Mouse (Mus musculus) brain, adult 2 months (tissue): ENCODE data around the gene Ptpn7.

ENCODE experiments used
- DNase-seq: peaks from one replicate; pipeline ENCODE4 v3.0.0; 2011; ENCODE audit warnings: low read depth, low spot score

Ptpn7 gene

GRCm38 (mm10) chr1:135158633-135159032, 26.1 kb downstream of the Ptpn7 start:
- DNase-seq, result peak; percentile 74

DNA sequence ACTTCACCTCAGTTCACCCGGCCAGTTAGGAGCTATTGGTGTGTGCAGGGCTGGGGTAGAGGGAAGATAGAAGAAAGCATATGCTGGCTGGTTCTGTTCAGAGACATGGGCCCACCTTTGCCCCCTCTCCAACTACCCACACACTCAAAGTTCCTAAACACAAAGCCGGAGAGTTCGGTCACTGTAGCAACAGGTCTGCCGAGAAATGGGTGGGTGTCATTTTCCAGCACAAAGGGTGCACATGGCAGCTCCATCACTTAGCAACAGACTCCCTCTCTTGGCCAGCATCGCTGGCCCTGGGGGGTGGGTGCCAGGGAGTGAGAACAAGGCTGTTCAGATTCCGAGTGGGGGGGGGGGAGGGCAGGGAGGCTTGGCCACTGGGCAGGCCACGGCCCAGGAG, 26.6 kb downstream of the Ptpn7 start:
- DNase-seq, result peak; percentile 65

GRCm38 (mm10) chr1:135159556-135160123, 27.1 kb downstream of the Ptpn7 start:
- DNase-seq, result peak; percentile 37

- DNase-seq, result no peak
Observed at GRCm38 (mm10) chr1:135160411-135161050, 28.0 kb downstream of the Ptpn7 start.

DNA sequence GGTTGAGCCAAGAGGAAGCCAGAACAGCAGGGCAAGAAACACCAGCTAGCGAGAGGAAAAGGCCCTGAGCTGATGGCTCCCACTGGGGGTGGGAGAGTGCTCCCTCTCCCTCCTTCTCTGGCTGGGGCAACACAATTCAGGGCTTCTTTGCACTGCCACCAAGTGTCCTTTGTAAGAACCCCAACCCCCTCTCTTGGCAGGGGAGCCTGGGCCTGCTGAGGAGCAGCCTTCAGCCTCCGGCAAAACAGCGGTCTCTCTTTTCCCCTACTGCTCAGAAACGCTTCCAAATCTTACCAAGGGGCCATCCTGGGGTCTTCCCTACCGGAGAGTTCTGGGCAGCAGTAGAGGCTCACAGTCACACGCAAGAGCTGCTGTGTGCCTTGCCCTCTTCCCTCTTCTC, 30.2 kb downstream of the Ptpn7 start:
- DNase-seq, result peak; percentile 64

GRCm38 (mm10) chr1:135167435-135167834, 34.9 kb downstream of the Ptpn7 start, which contains the start of gene Gpr37l1:
Gene Gpr37l1 (minus strand): TSS chr1:135167681.
- DNase-seq, result peak; percentile 66

DNA sequence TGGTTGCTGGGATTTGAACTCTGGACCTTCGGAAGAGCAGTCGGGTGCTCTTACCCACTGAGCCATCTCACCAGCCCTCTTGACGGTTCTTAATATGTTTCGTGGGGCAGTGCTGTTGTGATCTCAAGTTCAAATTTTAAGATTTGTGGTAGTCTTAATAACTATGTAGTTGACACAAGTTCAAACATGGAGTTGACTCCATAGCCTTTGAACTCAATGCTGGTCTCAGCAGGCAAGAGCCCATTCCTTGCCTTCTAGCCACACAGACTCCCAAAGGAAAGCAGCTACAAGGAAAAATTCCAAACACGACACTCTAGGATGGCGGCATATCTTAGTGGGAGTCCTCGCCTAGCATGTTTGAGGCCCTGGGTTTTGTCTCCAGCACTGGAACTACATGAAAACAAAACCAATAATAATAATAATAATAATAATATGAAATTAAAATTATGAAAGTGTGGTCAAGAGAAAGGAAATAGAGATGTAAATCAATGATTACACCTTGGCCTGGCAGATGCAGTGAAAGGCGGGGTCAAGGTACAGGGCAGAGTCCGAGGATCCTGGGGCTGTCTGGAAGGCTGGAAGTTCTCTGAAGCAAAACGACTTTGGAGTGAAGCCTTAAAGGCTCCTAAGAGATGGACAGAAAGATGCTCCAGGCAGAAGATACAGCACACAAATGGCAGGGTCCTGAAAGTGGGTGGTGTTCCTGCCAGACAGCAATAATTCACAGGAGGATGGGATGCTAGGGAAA, 36.1 kb downstream of the Ptpn7 start:
- no peak for DNase-seq

DNA sequence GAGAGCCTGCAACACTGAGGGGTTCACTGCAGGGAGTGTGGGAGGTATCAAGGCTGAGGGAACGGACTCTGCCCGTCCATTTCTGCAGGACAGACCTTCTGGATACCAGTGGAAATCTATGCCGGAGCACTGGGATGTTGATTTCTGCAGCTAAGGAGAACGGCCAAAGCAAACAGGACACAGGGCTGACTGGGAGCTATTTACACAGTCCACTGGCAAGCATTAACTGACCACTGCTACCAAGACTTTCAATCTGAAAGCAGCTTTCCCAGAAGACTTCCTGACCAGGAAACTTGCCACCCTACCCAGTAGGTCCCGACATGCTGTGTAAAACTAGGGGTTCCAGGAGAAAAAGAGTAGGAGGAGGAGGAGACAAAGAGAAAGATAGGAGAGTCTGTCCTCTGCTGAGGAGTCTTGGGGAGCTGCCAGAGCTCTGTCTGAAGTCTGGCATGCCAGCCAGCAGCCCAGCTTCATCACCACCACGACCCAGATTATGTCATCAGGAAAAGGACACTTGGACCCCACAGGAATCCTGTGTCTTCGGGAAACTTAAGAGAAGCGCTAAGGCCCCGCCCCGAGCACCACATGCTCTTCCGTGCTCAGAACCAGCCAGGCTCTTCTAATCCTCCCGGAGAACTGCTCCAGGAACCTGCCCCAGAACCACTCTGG, 37.2 kb downstream of the Ptpn7 start:
- peak; percentile 58 for DNase-seq

GRCm38 (mm10) chr1:135170299-135170698, 37.8 kb downstream of the Ptpn7 start:
- no peak for DNase-seq

DNA sequence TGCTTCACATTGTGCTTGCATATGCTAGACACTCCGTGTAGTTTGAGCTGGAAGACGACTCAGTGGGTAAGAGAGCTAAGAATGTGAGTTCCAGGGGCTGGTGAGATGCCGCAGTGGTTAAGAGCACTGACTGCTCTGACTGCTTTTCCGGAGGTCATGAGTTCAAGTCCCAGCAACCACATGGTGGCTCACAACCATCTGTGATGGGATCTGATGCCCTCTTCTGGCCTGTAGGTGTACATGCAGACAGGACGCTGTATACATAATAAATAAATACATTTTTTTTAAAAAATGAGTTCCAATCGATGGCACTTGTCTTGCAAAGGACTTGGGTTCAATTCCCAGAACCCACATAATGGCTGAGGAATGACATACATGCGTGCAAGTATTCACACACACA, 38.7 kb downstream of the Ptpn7 start:
- DNase-seq, result no peak

GRCm38 (mm10) chr1:135171984-135172383, 39.5 kb downstream of the Ptpn7 start:
- DNase-seq, result peak; percentile 94

DNA sequence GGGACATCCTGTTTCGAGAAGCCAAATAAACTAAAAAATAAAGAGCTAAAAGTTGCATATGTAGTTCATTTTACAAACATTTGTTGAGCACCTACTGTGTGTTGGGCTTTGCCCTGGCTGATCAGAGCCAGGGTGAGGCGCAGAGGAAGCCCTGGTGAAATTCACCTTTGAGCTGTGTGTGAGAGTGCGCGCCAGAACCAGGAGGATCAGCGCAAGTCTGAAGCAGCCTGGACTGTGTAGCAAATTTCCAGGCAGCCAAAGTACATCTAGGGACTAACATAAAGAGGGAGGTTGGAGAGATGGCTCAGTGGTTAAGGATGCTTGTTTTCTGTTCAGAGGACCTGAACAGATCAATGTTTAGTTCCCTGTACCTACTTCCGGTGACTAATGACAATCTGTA, 40.8 kb downstream of the Ptpn7 start:
- no peak for DNase-seq

- DNase-seq, result no peak
Observed at GRCm38 (mm10) chr1:135175176-135175575, 42.7 kb downstream of the Ptpn7 start.

- DNase-seq, result no peak
Observed at GRCm38 (mm10) chr1:135177724-135178123, 45.2 kb downstream of the Ptpn7 start.

GRCm38 (mm10) chr1:135178863-135179262, 46.4 kb downstream of the Ptpn7 start:
- no peak for DNase-seq

GRCm38 (mm10) chr1:135180830-135181229, 48.3 kb downstream of the Ptpn7 start:
- DNase-seq, result no peak

GRCm38 (mm10) chr1:135181275-135181674, 48.8 kb downstream of the Ptpn7 start:
- DNase-seq, result no peak

DNA sequence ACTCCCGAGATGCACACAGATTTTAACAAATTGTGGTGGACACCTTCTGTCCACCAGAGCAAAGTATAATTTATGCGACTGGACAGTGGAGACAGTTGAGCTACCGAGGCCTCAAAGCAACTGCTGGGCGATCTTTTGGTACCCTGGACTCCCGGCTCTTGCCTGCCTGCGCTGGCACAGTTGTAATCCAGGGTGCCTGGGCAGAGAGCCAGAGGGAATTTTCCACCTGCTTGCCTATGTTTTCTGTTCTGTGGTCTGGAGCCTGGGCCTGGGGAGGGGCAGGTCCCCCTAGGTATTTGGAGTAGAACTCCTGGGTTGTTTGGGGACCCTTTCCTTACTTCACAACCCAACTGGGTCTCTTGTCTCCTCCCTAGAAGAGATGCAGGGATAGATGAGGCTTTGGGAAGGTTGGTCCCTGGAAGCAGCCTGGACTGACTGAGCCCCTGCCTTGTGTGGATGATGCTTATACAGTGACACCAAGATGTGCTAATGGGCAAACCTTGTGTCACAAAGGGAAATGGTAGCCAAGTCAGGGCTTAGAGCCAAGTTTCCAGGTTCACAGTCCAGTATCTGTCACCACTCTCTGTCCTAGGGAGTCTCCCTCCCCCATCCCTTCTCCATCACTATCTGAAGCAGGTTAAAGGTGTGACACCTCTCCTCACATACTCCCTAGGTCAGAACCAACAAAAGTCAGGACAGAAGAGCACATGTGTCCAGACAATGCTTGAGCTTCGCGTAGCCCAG, 49.6 kb downstream of the Ptpn7 start:
- no peak for DNase-seq

DNA sequence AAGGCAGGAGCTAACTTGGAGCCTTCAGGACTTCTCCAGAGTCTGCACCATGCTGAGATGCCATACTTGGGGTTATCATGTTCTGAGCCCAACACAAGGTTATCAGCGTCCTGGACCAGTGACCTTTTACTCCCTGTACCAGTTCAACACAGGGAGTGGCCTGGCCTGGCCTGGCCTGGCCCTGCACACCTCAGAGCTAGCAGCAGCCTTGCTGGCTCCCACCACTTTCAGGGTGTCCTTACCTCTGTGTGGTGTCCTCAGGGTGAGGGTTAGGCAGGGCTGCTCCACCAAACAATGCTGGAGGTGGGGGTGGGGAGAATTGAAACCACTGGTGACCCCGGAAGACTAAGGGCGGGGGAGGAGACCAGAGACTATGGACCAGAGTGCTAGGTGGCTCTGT, 50.5 kb downstream of the Ptpn7 start:
- no peak for DNase-seq

- DNase-seq, result peak; percentile 53
Observed at GRCm38 (mm10) chr1:135183448-135183847, 50.9 kb downstream of the Ptpn7 start.

- DNase-seq, result peak; percentile 33
Observed at GRCm38 (mm10) chr1:135183941-135184570, 51.6 kb downstream of the Ptpn7 start.
